Mouse (Mus musculus): ENCODE results near the gene R3hdm1.

DNA sequence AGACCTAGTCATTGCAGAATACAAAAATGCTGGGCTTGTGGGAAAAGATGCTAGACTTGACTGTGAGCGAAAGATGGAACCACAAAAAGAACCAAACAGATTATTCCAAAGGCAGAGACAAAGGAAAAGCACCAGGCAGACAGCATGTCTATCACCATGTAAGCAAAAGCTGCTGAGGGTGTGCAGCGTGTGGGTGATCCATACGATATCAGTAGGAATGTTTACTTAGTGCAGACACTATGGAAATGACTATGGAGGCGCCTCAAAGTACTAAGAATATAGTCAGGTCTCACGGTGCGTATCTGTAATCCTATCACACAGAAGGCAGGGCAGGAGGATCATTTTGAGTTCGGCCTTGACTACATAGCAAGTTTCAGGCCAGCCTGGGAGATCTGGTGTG is 21.2 kb upstream of the R3hdm1 start:
- TF ChIP-seq CTCF (IDR thresholded peaks at IDR 0.05; ENCODE audit: control insufficient read depth, insufficient read depth, insufficient replicate concordance, low read depth, low read length) = no peak
- TF ChIP-seq POLR2A (IDR thresholded peaks at IDR 0.05; ENCODE audit: control insufficient read depth, low read depth, low read length) = no peak
